Mouse (Mus musculus): ENCODE measurements around the gene Prkn. TPM values are rescaled to one million over a fixed set of nuclear protein-coding genes. Genes with fewer than 3 reads are reported as not detected.
A peak's percentile ranks its signal among the peaks of the same experiment; 100 is the strongest.

Prkn gene
- polyA plus RNA-seq, 1 experiment from 2014 or later = 3.9 TPM

GRCm38 (mm10) chr17:12037065-12037464, 1196.9 kb downstream of the Prkn start:
- Histone ChIP-seq H3K9me3 (ENCODE audit: control insufficient read depth, low read length) (no peaks in the 10 kb centered on the region), H3K4me1 (replicated peaks; ENCODE audit: control insufficient read depth, insufficient read depth, low read length) (peaks cover 2% of the 10 kb centered on the region), H3K4me3 (replicated peaks; ENCODE audit: low read length) (no peak overlapping the region), H3K4me2 (ENCODE audit: low read length) (no peak overlapping the region), H3K27me3 (replicated peaks; ENCODE audit: control insufficient read depth, insufficient read depth, low read length) (no peaks in the 10 kb centered on the region), H3K27ac (ENCODE audit: low read length) (no peak overlapping the region), H3K9ac (replicated peaks; ENCODE audit: low read depth, low read length) (no peak overlapping the region), H3K36me3 (ENCODE audit: control insufficient read depth, insufficient read depth) (no peaks in the 10 kb centered on the region)
- 86% methylated on average over 5 of the region's 5 CpGs for WGBS
- ATAC-seq = no peak

GRCm38 (mm10) chr17:12037574-12037973, 1197.4 kb downstream of the Prkn start:
- no peaks in the 10 kb centered on the region for H3K27me3 ChIP-seq (replicated peaks; ENCODE audit: control insufficient read depth, insufficient read depth, low read length)
- no peak overlapping the region for H3K4me3 ChIP-seq (replicated peaks; ENCODE audit: low read length)
- H3K27ac ChIP-seq (ENCODE audit: low read length) = no peak overlapping the region
- no peak for ATAC-seq
- H3K9ac ChIP-seq (replicated peaks; ENCODE audit: low read depth, low read length) = no peak overlapping the region
- H3K4me1 ChIP-seq (replicated peaks; ENCODE audit: control insufficient read depth, insufficient read depth, low read length) = peaks cover 2% of the 10 kb centered on the region
- 91% methylated on average over 2 of the region's 2 CpGs for WGBS
- no peaks in the 10 kb centered on the region for H3K9me3 ChIP-seq (ENCODE audit: control insufficient read depth, low read length)
- no peak overlapping the region for H3K4me2 ChIP-seq (ENCODE audit: low read length)
- H3K36me3 ChIP-seq (ENCODE audit: control insufficient read depth, insufficient read depth) = no peaks in the 10 kb centered on the region

- H3K9me3 ChIP-seq (ENCODE audit: control insufficient read depth, low read length) = no peaks in the 10 kb centered on the region
- ATAC-seq = no peak
- no peak overlapping the region for H3K4me3 ChIP-seq (replicated peaks; ENCODE audit: low read length)
- WGBS = 73% methylated on average over 6 of the region's 6 CpGs
- H3K9ac ChIP-seq (replicated peaks; ENCODE audit: low read depth, low read length) = no peak overlapping the region
- H3K4me1 ChIP-seq (replicated peaks; ENCODE audit: control insufficient read depth, insufficient read depth, low read length) = peaks cover 2% of the 10 kb centered on the region
- no peaks in the 10 kb centered on the region for H3K36me3 ChIP-seq (ENCODE audit: control insufficient read depth, insufficient read depth)
- H3K27me3 ChIP-seq (replicated peaks; ENCODE audit: control insufficient read depth, insufficient read depth, low read length) = no peaks in the 10 kb centered on the region
- H3K4me2 ChIP-seq (ENCODE audit: low read length) = no peak overlapping the region
- H3K27ac ChIP-seq (ENCODE audit: low read length) = no peak overlapping the region
Observed at GRCm38 (mm10) chr17:12038499-12038898, 1198.3 kb downstream of the Prkn start.

GRCm38 (mm10) chr17:12039188-12039587, 1199.0 kb downstream of the Prkn start:
- Histone ChIP-seq H3K27me3 (replicated peaks; ENCODE audit: control insufficient read depth, insufficient read depth, low read length) (no peaks in the 10 kb centered on the region), H3K36me3 (ENCODE audit: control insufficient read depth, insufficient read depth) (no peaks in the 10 kb centered on the region), H3K9me3 (ENCODE audit: control insufficient read depth, low read length) (no peaks in the 10 kb centered on the region), H3K4me2 (ENCODE audit: low read length) (no peak overlapping the region), H3K27ac (ENCODE audit: low read length) (no peak overlapping the region), H3K9ac (replicated peaks; ENCODE audit: low read depth, low read length) (no peak overlapping the region), H3K4me1 (replicated peaks; ENCODE audit: control insufficient read depth, insufficient read depth, low read length) (peaks cover 2% of the 10 kb centered on the region), H3K4me3 (replicated peaks; ENCODE audit: low read length) (no peak overlapping the region)
- ATAC-seq = peak; percentile 43; the same call in 1 of the 2 replicates
- WGBS = 1% methylated on average over 9 of the region's 9 CpGs

- no peaks in the 10 kb centered on the region for H3K36me3 ChIP-seq (ENCODE audit: control insufficient read depth, insufficient read depth)
- no peak overlapping the region for H3K4me2 ChIP-seq (ENCODE audit: low read length)
- no peaks in the 10 kb centered on the region for H3K9me3 ChIP-seq (ENCODE audit: control insufficient read depth, low read length)
- no peak for ATAC-seq
- no peak overlapping the region for H3K4me3 ChIP-seq (replicated peaks; ENCODE audit: low read length)
- WGBS = 68% methylated on average over 3 of the region's 3 CpGs
- H3K4me1 ChIP-seq (replicated peaks; ENCODE audit: control insufficient read depth, insufficient read depth, low read length) = peaks cover 2% of the 10 kb centered on the region
- H3K9ac ChIP-seq (replicated peaks; ENCODE audit: low read depth, low read length) = no peak overlapping the region
- no peak overlapping the region for H3K27ac ChIP-seq (ENCODE audit: low read length)
- H3K27me3 ChIP-seq (replicated peaks; ENCODE audit: control insufficient read depth, insufficient read depth, low read length) = no peaks in the 10 kb centered on the region
Observed at GRCm38 (mm10) chr17:12039922-12040321, 1199.7 kb downstream of the Prkn start.

GRCm38 (mm10) chr17:12040546-12040945, 1200.4 kb downstream of the Prkn start:
- Histone ChIP-seq H3K27me3 (replicated peaks; ENCODE audit: control insufficient read depth, insufficient read depth, low read length) (no peaks in the 10 kb centered on the region), H3K27ac (ENCODE audit: low read length) (no peak overlapping the region), H3K4me2 (ENCODE audit: low read length) (no peak overlapping the region), H3K36me3 (ENCODE audit: control insufficient read depth, insufficient read depth) (no peaks in the 10 kb centered on the region), H3K9ac (replicated peaks; ENCODE audit: low read depth, low read length) (no peak overlapping the region), H3K4me1 (replicated peaks; ENCODE audit: control insufficient read depth, insufficient read depth, low read length) (peaks cover 5% of the 10 kb centered on the region), H3K4me3 (replicated peaks; ENCODE audit: low read length) (no peak overlapping the region), H3K9me3 (ENCODE audit: control insufficient read depth, low read length) (no peaks in the 10 kb centered on the region)
- 80% methylated on average over 5 of the region's 5 CpGs for WGBS
- no peak for ATAC-seq

- Histone ChIP-seq H3K4me1 (replicated peaks; ENCODE audit: control insufficient read depth, insufficient read depth, low read length) (peaks cover 11% of the 10 kb centered on the region), H3K9me3 (ENCODE audit: control insufficient read depth, low read length) (no peaks in the 10 kb centered on the region), H3K36me3 (ENCODE audit: control insufficient read depth, insufficient read depth) (no peaks in the 10 kb centered on the region), H3K9ac (replicated peaks; ENCODE audit: low read depth, low read length) (no peak overlapping the region), H3K27ac (ENCODE audit: low read length) (no peak overlapping the region), H3K27me3 (replicated peaks; ENCODE audit: control insufficient read depth, insufficient read depth, low read length) (no peaks in the 10 kb centered on the region), H3K4me3 (replicated peaks; ENCODE audit: low read length) (no peak overlapping the region), H3K4me2 (ENCODE audit: low read length) (no peak overlapping the region)
- no peak for ATAC-seq
- WGBS = 90% methylated on average over 5 of the region's 5 CpGs
Observed at GRCm38 (mm10) chr17:12041091-12041655, 1201.0 kb downstream of the Prkn start.

- H3K4me1 ChIP-seq (replicated peaks; ENCODE audit: control insufficient read depth, insufficient read depth, low read length) = peaks cover 14% of the 10 kb centered on the region
- no peak overlapping the region for H3K4me3 ChIP-seq (replicated peaks; ENCODE audit: low read length)
- H3K4me2 ChIP-seq (ENCODE audit: low read length) = peak overlapping the region; percentile 30; the same call in 1 of the 2 replicates
- H3K9me3 ChIP-seq (ENCODE audit: control insufficient read depth, low read length) = no peaks in the 10 kb centered on the region
- H3K27me3 ChIP-seq (replicated peaks; ENCODE audit: control insufficient read depth, insufficient read depth, low read length) = no peaks in the 10 kb centered on the region
- ATAC-seq = peak; percentile 76
- WGBS = 38% methylated on average over 14 of the region's 14 CpGs
- H3K36me3 ChIP-seq (ENCODE audit: control insufficient read depth, insufficient read depth) = no peaks in the 10 kb centered on the region
- no peak overlapping the region for H3K27ac ChIP-seq (ENCODE audit: low read length)
- no peak overlapping the region for H3K9ac ChIP-seq (replicated peaks; ENCODE audit: low read depth, low read length)
Observed at GRCm38 (mm10) chr17:12042561-12043256, 1202.5 kb downstream of the Prkn start.

GRCm38 (mm10) chr17:12044222-12044621, 1204.0 kb downstream of the Prkn start:
- no peak for ATAC-seq
- H3K4me1 ChIP-seq (replicated peaks; ENCODE audit: control insufficient read depth, insufficient read depth, low read length) = peaks cover 14% of the 10 kb centered on the region
- H3K9ac ChIP-seq (replicated peaks; ENCODE audit: low read depth, low read length) = no peak overlapping the region
- no peaks in the 10 kb centered on the region for H3K27me3 ChIP-seq (replicated peaks; ENCODE audit: control insufficient read depth, insufficient read depth, low read length)
- no peak overlapping the region for H3K27ac ChIP-seq (ENCODE audit: low read length)
- 55% methylated on average over 8 of the region's 8 CpGs for WGBS
- no peak overlapping the region for H3K4me2 ChIP-seq (ENCODE audit: low read length)
- H3K9me3 ChIP-seq (ENCODE audit: control insufficient read depth, low read length) = no peaks in the 10 kb centered on the region
- H3K4me3 ChIP-seq (replicated peaks; ENCODE audit: low read length) = no peak overlapping the region
- H3K36me3 ChIP-seq (ENCODE audit: control insufficient read depth, insufficient read depth) = no peaks in the 10 kb centered on the region

Data from forebrain, embryonic 16.5 days (tissue).